Mouse (Mus musculus): Measurements from ENCODE around the gene Pgam2. TPM values are rescaled to one million over a fixed set of nuclear protein-coding genes. Genes with fewer than 3 reads are reported as not detected.

The Pgam2 gene
- polyA plus RNA-seq (2015; fragmentation: Nextera tagmentation; extraction: Ambion mirVana), result 2.7 and 3.3 TPM in 2 replicates

- WGBS, result 54% methylated on average over 8 of the region's 8 CpGs
- no peak within 1 kb of the TSS for H3K9ac ChIP-seq
- H3K4me1 ChIP-seq (replicated peaks), result 0 out of 2 replicates have a peak, but pooled peaks cover 3% of the 10 kb centered on the region
- no peaks in the 10 kb centered on the region for H3K27me3 ChIP-seq
- peaks cover 23% of the 10 kb centered on the region for H3K36me3 ChIP-seq
- no peak for ATAC-seq (ENCODE audit: low FRiP score, low read depth)
- H3K27ac ChIP-seq (replicated peaks), result no peak within 1 kb of the TSS
- H3K4me2 ChIP-seq, result no peak within 1 kb of the TSS
- no peak within 1 kb of the TSS for H3K4me3 ChIP-seq
- no peaks in the 10 kb centered on the region for H3K9me3 ChIP-seq
These were observed at the start of gene Pgam2 for GRCm38 (mm10) chr11:5803551-5803981. Gene Pgam2, minus strand, starts transcription at chr11:5803733.

- H3K27me3 ChIP-seq, result no peaks in the 10 kb centered on the region
- H3K4me2 ChIP-seq, result no peak overlapping the region
- no peaks in the 10 kb centered on the region for H3K4me1 ChIP-seq (replicated peaks)
- H3K27ac ChIP-seq (replicated peaks), result no peak overlapping the region
- H3K9ac ChIP-seq, result no peak overlapping the region
- ATAC-seq (ENCODE audit: low FRiP score, low read depth), result no peak
- WGBS, result 47% methylated on average over 1 of the region's 1 CpGs
- H3K36me3 ChIP-seq, result no peaks in the 10 kb centered on the region
- no peak overlapping the region for H3K4me3 ChIP-seq
- H3K9me3 ChIP-seq, result no peaks in the 10 kb centered on the region
These were observed 48.8 kb upstream of the Pgam2 start for GRCm38 (mm10) chr11:5852314-5852713.

- Histone ChIP-seq H3K27me3 (no peaks in the 10 kb centered on the region), H3K27ac (replicated peaks) (no peak overlapping the region), H3K4me3 (no peak overlapping the region), H3K4me2 (no peak overlapping the region), H3K36me3 (no peaks in the 10 kb centered on the region), H3K9me3 (no peaks in the 10 kb centered on the region), H3K9ac (no peak overlapping the region), H3K4me1 (replicated peaks) (no peaks in the 10 kb centered on the region)
- 64% methylated on average over 4 of the region's 4 CpGs for WGBS
- no peak for ATAC-seq (ENCODE audit: low FRiP score, low read depth)
These were observed 47.6 kb upstream of the Pgam2 start for GRCm38 (mm10) chr11:5851021-5851736.

- Histone ChIP-seq H3K4me1 (replicated peaks) (no peaks in the 10 kb centered on the region), H3K36me3 (no peaks in the 10 kb centered on the region), H3K9ac (no peak overlapping the region), H3K27ac (replicated peaks) (no peak overlapping the region), H3K4me2 (no peak overlapping the region), H3K4me3 (no peak overlapping the region), H3K9me3 (no peaks in the 10 kb centered on the region), H3K27me3 (no peaks in the 10 kb centered on the region)
- no peak for ATAC-seq (ENCODE audit: low FRiP score, low read depth)
- WGBS, result 68% methylated on average over 5 of the region's 5 CpGs
These were observed 46.9 kb upstream of the Pgam2 start for GRCm38 (mm10) chr11:5850452-5850851.

- H3K4me2 ChIP-seq, result no peak overlapping the region
- H3K27ac ChIP-seq (replicated peaks), result no peak overlapping the region
- WGBS, result 75% methylated on average over 2 of the region's 2 CpGs
- H3K36me3 ChIP-seq, result no peaks in the 10 kb centered on the region
- no peak overlapping the region for H3K9ac ChIP-seq
- H3K27me3 ChIP-seq, result no peaks in the 10 kb centered on the region
- no peaks in the 10 kb centered on the region for H3K4me1 ChIP-seq (replicated peaks)
- no peak for ATAC-seq (ENCODE audit: low FRiP score, low read depth)
- H3K4me3 ChIP-seq, result no peak overlapping the region
- H3K9me3 ChIP-seq, result no peaks in the 10 kb centered on the region
These were observed 45.8 kb upstream of the Pgam2 start for GRCm38 (mm10) chr11:5849316-5849715.

GRCm38 (mm10) chr11:5848741-5849140 lies 45.2 kb upstream of the Pgam2 start:
- Histone ChIP-seq H3K36me3 (no peaks in the 10 kb centered on the region), H3K4me1 (replicated peaks) (no peaks in the 10 kb centered on the region), H3K4me3 (no peak overlapping the region), H3K27me3 (no peaks in the 10 kb centered on the region), H3K9ac (no peak overlapping the region), H3K27ac (replicated peaks) (no peak overlapping the region), H3K9me3 (no peaks in the 10 kb centered on the region), H3K4me2 (no peak overlapping the region)
- peak; percentile 63; the same call in 1 of the 2 replicates for ATAC-seq (ENCODE audit: low FRiP score, low read depth)
- 31% methylated on average over 6 of the region's 6 CpGs for WGBS

- Histone ChIP-seq H3K27ac (replicated peaks) (no peak overlapping the region), H3K9me3 (no peaks in the 10 kb centered on the region), H3K36me3 (no peaks in the 10 kb centered on the region), H3K27me3 (no peaks in the 10 kb centered on the region), H3K4me3 (no peak overlapping the region), H3K4me1 (replicated peaks) (no peaks in the 10 kb centered on the region), H3K9ac (no peak overlapping the region), H3K4me2 (no peak overlapping the region)
- ATAC-seq (ENCODE audit: low FRiP score, low read depth), result no peak
- 73% methylated on average over 7 of the region's 7 CpGs for WGBS
These were observed 43.3 kb upstream of the Pgam2 start for GRCm38 (mm10) chr11:5846639-5847345.

GRCm38 (mm10) chr11:5843131-5843530 lies 39.6 kb upstream of the Pgam2 start:
- no peak for ATAC-seq (ENCODE audit: low FRiP score, low read depth)
- WGBS, result 83% methylated on average over 3 of the region's 3 CpGs
- Histone ChIP-seq H3K27me3 (no peaks in the 10 kb centered on the region), H3K27ac (replicated peaks) (no peak overlapping the region), H3K4me1 (replicated peaks) (no peaks in the 10 kb centered on the region), H3K36me3 (no peaks in the 10 kb centered on the region), H3K4me3 (no peak overlapping the region), H3K9ac (no peak overlapping the region), H3K4me2 (no peak overlapping the region), H3K9me3 (no peaks in the 10 kb centered on the region)

GRCm38 (mm10) chr11:5841751-5842150 lies 38.2 kb upstream of the Pgam2 start:
- H3K27me3 ChIP-seq, result no peaks in the 10 kb centered on the region
- H3K4me2 ChIP-seq, result no peak overlapping the region
- no peaks in the 10 kb centered on the region for H3K9me3 ChIP-seq
- ATAC-seq (ENCODE audit: low FRiP score, low read depth), result no peak
- H3K4me3 ChIP-seq, result no peak overlapping the region
- WGBS, result 95% methylated on average over 2 of the region's 2 CpGs
- H3K4me1 ChIP-seq (replicated peaks), result peaks cover under 1% of the 10 kb centered on the region; the same call in 1 of the 2 replicates
- no peak overlapping the region for H3K27ac ChIP-seq (replicated peaks)
- H3K9ac ChIP-seq, result no peak overlapping the region
- H3K36me3 ChIP-seq, result no peaks in the 10 kb centered on the region

- no peak overlapping the region for H3K4me3 ChIP-seq
- H3K9me3 ChIP-seq, result no peaks in the 10 kb centered on the region
- H3K27ac ChIP-seq (replicated peaks), result no peak overlapping the region
- no peak for ATAC-seq (ENCODE audit: low FRiP score, low read depth)
- H3K36me3 ChIP-seq, result no peaks in the 10 kb centered on the region
- no peak overlapping the region for H3K4me2 ChIP-seq
- 83% methylated on average over 7 of the region's 7 CpGs for WGBS
- peaks cover 10% of the 10 kb centered on the region; the same call in 1 of the 2 replicates for H3K4me1 ChIP-seq (replicated peaks)
- H3K9ac ChIP-seq, result no peak overlapping the region
- no peaks in the 10 kb centered on the region for H3K27me3 ChIP-seq
These were observed 36.8 kb upstream of the Pgam2 start for GRCm38 (mm10) chr11:5840346-5840745.

GRCm38 (mm10) chr11:5837251-5838246 lies 34.0 kb upstream of the Pgam2 start, which contains the start of gene Polm:
Gene Polm, minus strand, starts transcription at chr11:5838016.
- under 1% methylated on average over 63 of the region's 63 CpGs for WGBS
- ATAC-seq (ENCODE audit: low FRiP score, low read depth), result peak; percentile 97
- Histone ChIP-seq H3K9me3 (no peaks in the 10 kb centered on the region), H3K27me3 (no peaks in the 10 kb centered on the region), H3K4me1 (replicated peaks) (peaks cover 10% of the 10 kb centered on the region; the same call in 1 of the 2 replicates), H3K9ac (peak within 1 kb of the TSS; percentile 82), H3K36me3 (no peaks in the 10 kb centered on the region; the same call in 1 of the 2 replicates), H3K27ac (replicated peaks) (peak within 1 kb of the TSS; percentile 80), H3K4me2 (peak within 1 kb of the TSS; percentile 96), H3K4me3 (peak within 1 kb of the TSS; percentile 85)

Measured in hindbrain, embryonic 15.5 days (tissue).